Mouse (Mus musculus) frontal cortex, postnatal 36 days (tissue): Measurements from ENCODE around the gene Ttll6.
"Not testable (repeated sequence)": the region's sequence is repeated elsewhere in the genome, so short reads cannot be mapped to it uniquely, and the experiment has no call there.

ENCODE experiments used
- DNase-seq, 2 experiments: peaks; one replicate each; pipeline ENCODE4 v3.0.0; 2022; ENCODE audit warnings: low spot score in 2 of 2

The Ttll6 gene

DNA sequence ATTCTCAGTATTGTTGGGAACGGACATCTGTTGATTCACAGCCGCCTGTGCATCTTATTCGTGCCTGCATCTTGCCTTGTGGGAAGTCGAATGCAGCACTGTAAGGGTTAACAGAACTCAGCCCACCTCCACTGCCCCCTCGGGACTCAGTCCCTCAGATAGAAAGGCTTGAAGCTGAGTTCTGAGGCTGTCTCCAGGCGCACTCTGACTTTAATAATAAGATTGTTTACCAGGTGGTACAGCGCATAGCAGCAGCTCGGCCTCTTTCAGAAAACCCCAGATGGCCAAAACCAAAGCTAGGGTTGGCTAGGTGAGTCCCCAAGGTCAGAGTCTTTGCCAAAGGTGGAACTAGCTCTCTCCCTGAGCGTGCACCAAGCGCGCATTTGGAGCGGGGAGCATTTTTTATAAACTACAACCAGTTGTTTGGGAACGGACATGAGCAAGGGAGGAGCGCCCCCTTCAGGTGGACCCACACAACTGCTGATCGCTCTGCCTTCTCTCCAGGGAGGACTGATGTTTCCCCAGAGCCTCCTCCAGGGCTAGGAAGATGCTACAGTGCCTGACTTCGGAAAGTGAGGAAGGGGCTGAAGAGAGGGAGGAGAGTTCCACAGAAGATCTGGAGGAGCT, at the start of gene Ttll6:
TSS of gene Ttll6 (plus strand) at position 548 of the 627 bp plus-strand sequence.
- peak; percentile 35 to 43 for DNase-seq

GRCm38 (mm10) chr11:96087981-96088380, 45.6 kb upstream of the Ttll6 start:
- no peak for DNase-seq

GRCm38 (mm10) chr11:96091073-96091472, 42.5 kb upstream of the Ttll6 start:
- no peak for DNase-seq

- no peak for DNase-seq
These were observed 40.8 kb upstream of the Ttll6 start for GRCm38 (mm10) chr11:96092674-96093291.

DNA sequence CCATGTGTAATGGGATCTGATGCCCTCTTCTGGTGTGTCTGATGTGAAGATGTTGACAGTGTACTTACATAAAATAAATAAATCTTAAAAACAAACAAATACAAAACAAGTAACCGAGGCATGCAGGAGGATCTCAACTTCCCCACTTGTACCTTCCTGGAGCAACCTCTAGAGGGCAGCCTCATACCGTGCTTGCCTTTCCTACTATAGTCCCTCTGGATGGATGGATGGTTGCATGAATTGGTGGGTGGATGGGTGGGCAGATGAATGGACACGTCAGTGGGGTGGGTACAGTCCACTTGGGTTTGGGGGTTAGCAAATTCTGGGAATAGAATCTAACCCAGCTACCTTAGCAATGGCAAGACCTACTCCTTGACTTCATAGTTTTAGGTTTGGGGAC, 40.2 kb upstream of the Ttll6 start:
- peak in 1 of 2 experiments; percentile 27 for DNase-seq

GRCm38 (mm10) chr11:96108376-96108775, 25.2 kb upstream of the Ttll6 start:
- DNase-seq = no peak

DNA sequence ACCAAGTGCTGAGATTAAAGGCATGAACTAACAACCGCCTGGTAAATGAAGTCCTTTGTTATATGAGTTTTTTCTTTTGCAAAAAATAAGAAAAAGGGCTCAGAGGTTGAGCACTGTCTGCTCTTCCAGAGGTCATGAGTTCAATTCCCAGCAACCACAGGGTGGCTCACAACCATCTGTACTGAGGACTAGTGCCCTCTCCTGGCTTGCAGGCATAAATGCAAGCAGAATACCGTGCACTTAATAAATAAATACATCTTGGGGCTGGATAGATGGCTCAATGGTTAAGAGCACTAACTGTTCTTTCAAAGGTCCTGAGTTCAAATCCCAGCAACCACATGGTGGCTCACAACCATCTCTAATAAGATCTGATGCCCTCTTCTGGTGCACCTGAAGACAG, 22.6 kb upstream of the Ttll6 start:
- DNase-seq = not testable (repeated sequence)

DNA sequence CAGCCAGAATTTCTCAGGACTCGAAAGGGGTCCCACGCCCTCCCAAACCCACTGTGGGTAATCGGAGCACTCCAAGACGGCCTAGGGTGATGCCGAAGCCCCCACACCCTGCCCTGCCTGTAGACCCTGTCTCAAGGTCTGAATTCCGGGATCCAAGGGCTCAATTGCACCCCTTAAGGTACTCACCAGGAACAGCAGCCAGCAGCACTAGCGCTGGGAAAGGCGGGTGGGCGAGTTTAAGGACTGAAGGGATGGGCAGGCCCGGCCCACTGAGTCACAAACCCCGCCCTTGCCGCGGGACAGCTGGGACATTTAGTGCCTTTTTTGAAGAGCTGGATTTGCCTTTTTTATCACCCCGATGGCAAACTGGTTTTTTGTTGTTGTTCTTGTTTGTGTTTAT, 21.8 kb upstream of the Ttll6 start, which contains the start of gene Calcoco2:
TSS of gene Calcoco2 (minus strand) at position 214 of the 400 bp plus-strand sequence.
- DNase-seq = no peak

- no peak for DNase-seq
These were observed 19.5 kb upstream of the Ttll6 start for GRCm38 (mm10) chr11:96114077-96114476.

- no peak for DNase-seq
These were observed 18.2 kb upstream of the Ttll6 start for GRCm38 (mm10) chr11:96115416-96115815.

- DNase-seq = no peak
These were observed 17.5 kb upstream of the Ttll6 start for GRCm38 (mm10) chr11:96116116-96116515.

DNA sequence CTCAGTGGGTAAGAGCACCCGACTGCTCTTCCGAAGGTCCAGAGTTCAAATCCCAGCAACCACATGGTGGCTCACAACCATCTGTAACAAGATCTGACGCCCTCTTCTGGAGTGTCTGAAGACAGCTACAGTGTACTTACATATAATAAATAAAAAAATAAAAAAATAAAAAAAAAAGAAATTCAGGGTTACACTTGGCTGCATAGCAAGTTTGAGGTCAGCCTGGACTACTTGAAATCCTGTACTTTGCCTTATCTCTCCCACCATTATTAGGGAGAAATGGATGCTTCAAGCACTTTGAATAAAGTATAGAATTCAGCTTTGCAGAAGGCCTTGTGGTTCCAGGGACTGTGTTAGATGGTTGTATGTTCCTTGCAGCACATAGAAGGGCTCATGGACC, 16.7 kb upstream of the Ttll6 start:
- not testable (repeated sequence) for DNase-seq

DNA sequence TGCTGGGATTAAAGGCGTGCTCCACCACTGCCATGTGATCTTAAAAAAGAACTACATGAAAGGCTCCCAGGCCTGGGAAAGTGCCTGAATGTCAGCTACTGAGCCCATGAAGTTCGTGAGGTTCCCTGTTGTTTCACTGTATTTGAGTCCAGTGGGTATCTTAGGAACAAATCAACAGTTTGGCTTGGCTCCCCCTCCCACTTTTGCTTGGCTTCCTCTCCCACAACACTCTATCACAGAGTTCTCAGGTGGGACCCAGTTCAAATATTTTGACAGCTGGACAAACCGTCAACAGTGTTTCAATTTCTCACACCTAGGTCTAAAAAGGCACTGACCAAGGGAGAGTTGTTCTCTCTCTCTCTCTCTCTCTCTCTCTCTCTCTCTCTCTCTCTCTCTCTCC, 14.2 kb upstream of the Ttll6 start:
- no peak for DNase-seq

GRCm38 (mm10) chr11:96122806-96123205, 10.8 kb upstream of the Ttll6 start:
- not testable (repeated sequence) for DNase-seq

DNA sequence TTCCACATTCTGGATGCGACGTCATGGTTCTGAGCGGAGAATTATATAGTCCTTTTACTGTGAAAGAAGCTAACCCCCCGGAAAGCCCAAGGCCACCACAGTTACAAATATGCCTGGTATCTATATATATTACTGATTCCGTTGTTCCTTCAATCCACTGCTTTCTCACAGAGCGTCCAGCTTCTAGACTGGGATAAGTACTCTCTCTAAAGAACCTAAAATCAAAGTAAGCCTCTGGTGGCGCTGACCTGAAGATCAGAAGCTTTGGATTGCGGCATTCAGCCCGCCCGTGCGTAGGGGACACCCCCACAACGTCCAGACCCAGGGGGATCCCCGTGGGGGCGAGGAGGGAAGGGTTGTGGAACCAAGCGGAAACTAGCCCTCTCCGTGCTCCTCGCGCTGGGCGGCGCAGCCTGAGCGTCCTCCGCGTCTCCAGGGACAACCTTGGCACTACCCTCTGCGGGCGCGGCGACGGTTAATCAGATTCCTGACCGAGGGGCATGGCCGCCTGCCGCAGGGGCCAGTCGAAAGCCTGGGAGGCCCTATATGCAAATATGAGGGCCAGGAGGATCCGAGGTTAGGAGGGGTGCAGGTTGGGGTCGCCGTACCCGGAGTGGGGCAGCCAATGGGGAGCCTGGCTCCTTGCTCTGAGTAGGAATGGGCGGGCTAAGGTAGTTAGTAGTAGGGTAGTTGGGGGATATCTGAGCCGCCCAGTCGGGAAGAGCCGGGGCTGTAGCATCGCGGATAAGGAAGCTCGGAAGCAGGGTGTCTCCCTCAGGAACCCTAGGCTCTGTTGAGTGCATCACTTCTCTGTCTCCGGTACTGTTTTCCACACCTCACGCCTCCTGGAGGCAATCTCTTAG, 9.3 kb upstream of the Ttll6 start:
- peak; percentile 3 to 8 for DNase-seq

DNA sequence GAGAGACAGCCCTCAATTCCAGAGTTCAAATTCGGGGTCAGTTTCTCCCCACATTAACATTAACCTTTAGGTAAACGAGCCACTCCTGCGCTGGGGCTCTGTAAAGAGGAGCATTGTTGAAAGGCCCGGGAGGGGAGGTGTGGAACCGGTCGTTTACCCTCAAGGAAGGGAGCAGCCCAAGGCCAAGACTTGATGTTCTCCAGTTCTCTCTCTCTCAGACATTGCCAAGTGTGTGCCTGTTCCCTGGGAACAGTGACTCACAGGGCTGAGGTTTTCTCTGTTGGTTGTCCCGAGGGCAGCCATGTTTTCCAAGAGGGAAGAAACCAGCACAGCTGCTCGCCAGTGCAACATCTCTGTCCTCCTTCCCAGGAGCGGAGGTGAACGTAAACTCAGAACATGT, 3.0 kb upstream of the Ttll6 start:
- DNase-seq = no peak

- no peak for DNase-seq
These were observed 2.3 kb downstream of the Ttll6 start for GRCm38 (mm10) chr11:96135847-96136246.

- no peak for DNase-seq
These were observed 7.2 kb downstream of the Ttll6 start for GRCm38 (mm10) chr11:96140726-96141175.

GRCm38 (mm10) chr11:96143766-96144165, 10.2 kb downstream of the Ttll6 start:
- no peak for DNase-seq

GRCm38 (mm10) chr11:96145622-96146270, 12.2 kb downstream of the Ttll6 start:
- DNase-seq = peak; percentile 52 to 60

GRCm38 (mm10) chr11:96147471-96147870, 13.9 kb downstream of the Ttll6 start:
- DNase-seq = no peak

- DNase-seq = no peak
These were observed 31.2 kb downstream of the Ttll6 start for GRCm38 (mm10) chr11:96164769-96165168.
